Mouse (Mus musculus): ENCODE measurements around the gene Olfr424.

DNA sequence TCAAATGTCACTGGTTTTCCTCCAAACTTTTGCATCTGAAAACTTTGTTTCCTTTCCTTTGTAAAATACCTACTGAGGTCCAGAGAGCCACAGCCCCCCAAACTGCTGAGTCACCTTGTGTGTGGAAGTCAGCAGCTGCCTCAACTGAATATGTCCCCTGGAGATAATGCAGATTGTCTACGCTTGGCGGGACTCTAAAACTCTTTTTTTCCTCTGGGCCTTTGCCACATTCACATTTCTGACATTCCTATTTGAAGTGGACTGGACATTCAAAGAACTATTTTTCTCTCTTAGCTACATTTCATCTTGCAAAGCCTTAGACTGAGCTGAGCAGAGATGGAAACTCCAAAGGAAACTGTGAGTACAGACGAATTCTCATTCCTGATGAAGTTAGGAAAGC, 41.3 kb downstream of the Olfr424 start, which contains the start of gene Spta1:
- TF ChIP-seq POLR2A (IDR thresholded peaks at IDR 0.05; ENCODE audit: extremely low read depth, insufficient read depth, low read length): no peak
- TF ChIP-seq CTCF (IDR thresholded peaks at IDR 0.05; ENCODE audit: extremely low read depth, insufficient read depth, low read length): no peak

Data from cortical plate, adult 2 months (tissue).